14 mouse cellular contexts compared by ENCODE assay signal in the genomic region with DNA sequence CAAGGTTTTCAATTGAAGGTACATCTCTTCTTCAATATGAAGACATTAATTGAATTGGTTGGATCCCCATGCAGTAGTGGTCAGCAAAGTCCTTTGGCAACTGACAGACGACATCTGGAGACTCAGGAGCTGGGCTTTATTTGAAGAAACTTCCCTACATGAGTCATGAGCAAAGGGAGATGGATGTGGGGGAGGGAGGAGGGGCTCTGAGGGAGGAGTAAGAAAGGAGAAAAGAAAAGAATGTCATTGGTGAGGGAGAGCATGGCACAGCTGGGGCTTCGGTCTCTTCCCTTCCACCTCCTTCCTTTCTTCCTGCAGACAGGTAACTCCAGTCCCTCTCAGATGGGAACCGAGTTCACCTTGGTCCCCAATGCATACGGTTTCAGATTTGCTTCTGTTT.
"Had no signal": no experiment of that assay in that cellular context is flagged by ENCODE, and none has a peak within 500 bp of the region (broad histone marks: within the 10 kb centered on the region; RNA-seq: fewer than 3 reads in every experiment).

No protein-coding gene starts in this region.

- H3K4me3 ChIP-seq: left cerebral cortex, adult 2 months; limb, embryonic 10.5 days; liver, embryonic 15.5 days; myocyte; neural tube, embryonic 15.5 days had no signal

- H3K27ac ChIP-seq: left cerebral cortex, adult 2 months; limb, embryonic 10.5 days; liver, embryonic 15.5 days; neural tube, embryonic 15.5 days had no signal

- H3K4me2 ChIP-seq: liver, embryonic 11.5 days; liver, embryonic 15.5 days; lung, embryonic 14.5 days; neural tube, embryonic 15.5 days had no signal

- H3K36me3 ChIP-seq: limb, embryonic 10.5 days; liver, embryonic 15.5 days; neural tube, embryonic 15.5 days had no signal

- DNase-seq: kidney, adult 18-20 months; kidney, postnatal 25 days; lung, embryonic 14.5 days; midbrain, embryonic 14.5 days; right cerebral cortex, adult 18-20 months; right cerebral cortex, postnatal 4 days; spleen, adult 18-20 months; thymus, postnatal 36 days had no signal

- H3K27me3 ChIP-seq: liver, embryonic 15.5 days; neural tube, embryonic 15.5 days had no signal

- H3K4me1 ChIP-seq: limb, embryonic 10.5 days; liver, embryonic 15.5 days; neural tube, embryonic 15.5 days had no signal

- H3K9me3 ChIP-seq: limb, embryonic 10.5 days; liver, embryonic 15.5 days; neural tube, embryonic 15.5 days had no signal

- H3K9ac ChIP-seq: liver, embryonic 15.5 days; lung, embryonic 14.5 days; neural tube, embryonic 15.5 days had no signal
